Mouse (Mus musculus): Measurements from ENCODE around the gene Pou2f1.

- TF ChIP-seq CTCF (IDR thresholded peaks at IDR 0.05; ENCODE audit: borderline replicate concordance, extremely low read depth, insufficient read depth, insufficient read length) = no peak
- no peak for TF ChIP-seq POLR2A (IDR thresholded peaks at IDR 0.05; ENCODE audit: borderline replicate concordance, extremely low read depth, insufficient read depth, insufficient read length, poor library complexity, severe bottlenecking)
Observed at GRCm38 (mm10) chr1:165988072-165988471, 14.4 kb downstream of the Pou2f1 start.
